Mouse (Mus musculus): ENCODE results near the gene Prkcsh. TPM values are rescaled to one million over a fixed set of nuclear protein-coding genes. Genes with fewer than 3 reads are reported as not detected.

Prkcsh gene
- total RNA-seq (2021): 10 to 100 TPM; 67.7 to 73.7 TPM

- peak; percentile 99 to 100 for DNase-seq
- intact Hi-C loops (cut with DNase I): no loop called here
These were observed at the start of gene Prkcsh, which contains the start of gene Ccdc151 for GRCm38 (mm10) chr9:22002194-22003162. TSS of gene Prkcsh (plus strand) at chr9:22002806. TSS of gene Ccdc151 (minus strand) at chr9:22002634.

DNA sequence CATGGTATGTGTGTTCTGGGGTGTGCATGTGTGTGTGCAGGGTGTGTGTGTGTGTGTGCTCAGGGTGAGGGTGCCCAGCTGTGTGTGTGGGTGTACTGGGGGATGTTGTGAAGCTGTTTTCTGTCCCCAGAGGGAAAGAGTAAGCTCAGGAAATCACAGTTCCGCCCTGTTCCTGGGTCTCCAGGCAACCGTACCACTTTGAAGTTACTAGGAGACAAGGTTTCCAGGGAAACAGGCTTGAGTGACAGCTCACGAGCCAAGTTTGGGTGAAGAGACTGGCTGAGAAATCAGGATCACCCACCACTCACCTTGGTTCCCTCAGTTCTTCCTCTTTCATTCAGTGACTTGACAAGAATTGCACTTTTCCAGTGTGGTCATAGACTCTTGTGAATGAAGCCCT, 49.0 kb upstream of the Prkcsh start:
- intact Hi-C loops (cut with DNase I): no loop called here
- DNase-seq: no peak

DNA sequence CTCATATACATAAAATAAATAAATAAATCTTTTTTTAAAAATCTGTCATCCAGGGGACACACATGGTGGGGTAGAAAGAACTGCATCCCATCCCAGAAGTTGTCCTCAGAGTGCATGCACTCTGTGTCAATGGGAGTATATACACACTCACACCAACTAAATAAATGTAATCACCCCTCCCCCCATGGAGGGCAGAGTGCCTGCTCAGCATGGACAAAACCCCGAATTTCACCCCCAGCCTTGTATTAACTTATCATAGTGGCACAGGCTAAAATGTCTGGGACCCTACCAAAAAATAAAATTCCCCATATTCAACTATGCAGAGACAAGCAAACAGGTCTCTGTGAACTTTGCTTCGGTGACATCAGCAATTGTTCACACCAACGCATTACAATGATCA, 48.0 kb upstream of the Prkcsh start:
- intact Hi-C loops (cut with DNase I): no loop called here
- DNase-seq: no peak

GRCm38 (mm10) chr9:21955225-21955569, 47.4 kb upstream of the Prkcsh start:
- intact Hi-C loops (cut with DNase I): no loop called here
- DNase-seq: no peak

GRCm38 (mm10) chr9:21955570-21956281, 46.9 kb upstream of the Prkcsh start, which contains the start of gene Swsap1:
TSS of gene Swsap1 (plus strand) at chr9:21955755.
- intact Hi-C loops (cut with DNase I): no loop called here
- DNase-seq: peak; percentile 99 to 100

DNA sequence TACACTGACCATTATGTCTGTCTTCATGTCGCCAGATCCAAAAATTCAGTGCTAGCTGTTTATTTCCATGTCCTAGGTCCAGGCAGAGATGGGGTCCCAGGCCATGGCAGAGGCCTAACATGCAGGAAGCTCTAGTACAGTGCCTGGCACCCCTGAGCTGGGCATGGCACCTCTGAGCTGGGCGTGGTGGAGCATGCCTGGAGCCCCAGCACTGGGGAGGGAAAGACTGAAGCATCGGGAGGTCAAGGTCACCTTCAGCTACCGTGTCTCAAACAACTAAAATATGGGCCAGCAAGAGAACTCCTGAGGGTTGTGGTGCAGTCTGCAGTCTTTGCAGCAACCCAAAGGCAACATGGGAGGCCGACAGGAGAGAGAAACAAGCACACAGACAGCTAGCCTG, 44.2 kb upstream of the Prkcsh start:
- DNase-seq: no peak
- intact Hi-C loops (cut with DNase I): no loop called here

- intact Hi-C loops (cut with DNase I): no loop called here
- no peak for DNase-seq
These were observed 43.4 kb upstream of the Prkcsh start for GRCm38 (mm10) chr9:21959244-21959643.

DNA sequence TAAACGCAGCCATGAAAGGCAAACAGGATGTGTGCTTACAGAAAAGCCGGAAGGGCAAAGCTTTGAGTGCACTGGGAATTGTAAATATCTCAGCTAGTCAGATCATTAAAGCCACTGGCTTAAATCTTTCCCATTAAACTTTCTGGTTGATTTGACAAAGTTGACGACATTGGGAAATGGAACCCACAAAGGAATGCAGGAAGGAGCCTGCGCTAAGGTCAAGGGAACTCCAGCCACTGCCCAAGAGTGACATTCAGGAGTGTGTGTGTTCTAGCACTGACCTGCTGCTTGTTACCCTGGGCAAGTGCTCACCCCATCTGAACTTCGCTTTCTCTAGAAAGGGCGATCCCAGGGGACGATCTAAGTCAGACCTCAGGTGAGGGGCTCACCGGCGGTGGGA, 42.5 kb upstream of the Prkcsh start:
- no peak for DNase-seq
- intact Hi-C loops (cut with DNase I): no loop called here

GRCm38 (mm10) chr9:21960558-21961208, 41.9 kb upstream of the Prkcsh start:
- no peak for DNase-seq
- intact Hi-C loops (cut with DNase I): no loop called here

DNA sequence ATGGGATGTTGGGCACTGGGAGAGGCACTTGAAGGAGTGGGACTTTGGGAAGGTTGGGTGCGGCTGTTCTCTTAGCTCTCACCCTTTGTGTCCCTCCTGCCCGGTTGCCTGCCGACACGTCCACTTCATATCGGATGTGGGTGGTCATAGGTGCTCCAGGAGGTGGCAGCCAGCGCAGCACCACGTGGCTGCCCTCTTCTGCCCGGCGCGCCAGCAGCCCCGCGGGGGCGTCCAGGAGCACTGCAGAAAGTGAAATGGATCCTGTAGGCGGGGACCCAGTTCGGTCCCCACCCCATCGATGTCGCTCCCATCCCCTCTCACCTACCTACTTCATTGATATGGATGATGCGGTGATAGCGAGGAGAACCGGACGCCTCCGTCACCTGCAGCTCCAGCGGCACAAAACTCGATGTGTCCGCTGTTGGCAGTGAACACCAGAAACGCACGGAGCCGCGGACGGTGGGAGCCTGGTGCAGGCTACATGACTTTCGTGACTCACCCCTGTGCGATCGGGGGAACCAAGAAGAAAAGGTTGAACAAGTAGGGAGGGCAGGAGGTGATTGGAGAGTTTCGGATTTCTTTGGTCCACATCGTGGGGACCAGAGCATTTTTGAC, 41.1 kb upstream of the Prkcsh start:
- intact Hi-C loops (cut with DNase I): no loop called here

GRCm38 (mm10) chr9:21962010-21962409, 40.6 kb upstream of the Prkcsh start:
- intact Hi-C loops (cut with DNase I): no loop called here

More for the DNA sequence above, 41.1 kb upstream of the Prkcsh start:
- DNase-seq: no peak

GRCm38 (mm10) chr9:21962416-21963059, 40.1 kb upstream of the Prkcsh start:
- intact Hi-C loops (cut with DNase I): no loop called here
- DNase-seq: peak; percentile 72 to 76

More at GRCm38 (mm10) chr9:21962010-21962409, 40.6 kb upstream of the Prkcsh start:
- DNase-seq: peak in 1 of 2 experiments; percentile 30

GRCm38 (mm10) chr9:21963417-21963816, 39.2 kb upstream of the Prkcsh start, which contains the start of gene Epor:
TSS of gene Epor (minus strand) at chr9:21963506.
- DNase-seq: peak; percentile 68 to 72
- intact Hi-C loops (cut with DNase I): no loop called here

GRCm38 (mm10) chr9:21968883-21969282, 33.7 kb upstream of the Prkcsh start:
- intact Hi-C loops (cut with DNase I): no loop called here
- no peak for DNase-seq

- no peak for DNase-seq
- intact Hi-C loops (cut with DNase I): no loop called here
These were observed 33.3 kb upstream of the Prkcsh start for GRCm38 (mm10) chr9:21969304-21969703.

DNA sequence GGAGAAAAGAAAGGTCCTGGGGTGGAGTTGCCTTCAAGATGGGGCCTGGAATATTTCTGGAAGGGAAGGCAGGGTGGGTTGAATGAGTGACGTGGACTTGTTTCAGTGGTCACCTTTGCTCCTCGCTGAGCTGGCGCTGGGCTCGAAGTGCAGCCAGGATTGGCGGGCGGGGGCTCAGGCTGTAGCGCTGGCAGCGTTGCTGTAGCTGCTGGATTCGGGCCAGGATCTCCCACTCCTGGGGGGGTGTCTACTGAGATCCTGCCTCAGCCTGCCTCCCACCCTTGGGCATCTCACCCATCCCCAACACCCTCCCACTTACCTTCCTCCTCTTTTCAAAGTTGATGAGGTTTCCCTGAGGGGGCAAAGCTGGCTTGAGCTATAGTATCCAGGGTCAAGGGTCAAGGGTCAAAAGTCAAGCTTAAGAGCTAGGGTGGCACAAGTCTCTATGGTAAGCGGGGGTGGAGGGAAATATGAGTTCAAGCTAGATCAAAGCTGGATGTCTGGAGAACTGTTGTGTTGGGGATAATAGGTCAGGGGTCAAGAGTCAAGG, 25.9 kb upstream of the Prkcsh start:
- no peak for DNase-seq
- intact Hi-C loops (cut with DNase I): loop anchor here (5.0 kb wide), 2 partner anchors 76 to 181 kb away; partner anchors contain the start of genes Elavl3 and Pigyl

- DNase-seq: no peak
- intact Hi-C loops (cut with DNase I): loop anchor here (5.0 kb wide), 2 partner anchors 75 to 180 kb away; partner anchors contain the start of genes Elavl3 and Pigyl
These were observed 25.3 kb upstream of the Prkcsh start for GRCm38 (mm10) chr9:21977331-21977730.

GRCm38 (mm10) chr9:21977972-21978371, 24.6 kb upstream of the Prkcsh start:
- peak in 1 of 2 experiments; percentile 42 for DNase-seq
- intact Hi-C loops (cut with DNase I): loop anchor here (5.0 kb wide), 2 partner anchors 74 to 179 kb away; partner anchors contain the start of genes Elavl3 and Pigyl

GRCm38 (mm10) chr9:21978398-21979128, 24.0 kb upstream of the Prkcsh start:
- no peak for DNase-seq

More at GRCm38 (mm10) chr9:21978398-21979128, 24.0 kb upstream of the Prkcsh start:
- intact Hi-C loops (cut with DNase I): loop anchor here (5.0 kb wide), 2 partner anchors 74 to 179 kb away; partner anchors contain the start of genes Elavl3 and Pigyl
